Mouse (Mus musculus): ENCODE measurements around the gene Abhd14b. TPM values are rescaled to one million over a fixed set of nuclear protein-coding genes. Genes with fewer than 3 reads are reported as not detected.

The Abhd14b gene
- polyA plus RNA-seq, 1 experiment: 27.6 TPM

- no peak overlapping the region for H3K27ac ChIP-seq (ENCODE audit: insufficient read depth, low read depth, low read length)
- H3K4me3 ChIP-seq (ENCODE audit: insufficient read depth, low read length): no peak overlapping the region
- TF ChIP-seq CTCF (IDR thresholded peaks at IDR 0.05; ENCODE audit: low read depth, low read length) (no peak), POLR2A (IDR thresholded peaks at IDR 0.05; ENCODE audit: borderline replicate concordance, low read depth, low read length) (no peak)
- peaks cover 7% of the 10 kb centered on the region for H3K4me1 ChIP-seq (ENCODE audit: control insufficient read depth, insufficient read depth, low read length)
Observed at GRCm38 (mm10) chr9:106450661-106451060, 3.4 kb downstream of the Abhd14b start.

- H3K4me3 ChIP-seq (ENCODE audit: insufficient read depth, low read length): no peak overlapping the region
- no peak overlapping the region for H3K27ac ChIP-seq (ENCODE audit: insufficient read depth, low read depth, low read length)
- TF ChIP-seq POLR2A (IDR thresholded peaks at IDR 0.05; ENCODE audit: borderline replicate concordance, low read depth, low read length): no peak
- peaks cover 7% of the 10 kb centered on the region for H3K4me1 ChIP-seq (ENCODE audit: control insufficient read depth, insufficient read depth, low read length)
Observed at GRCm38 (mm10) chr9:106451298-106451697, 4.0 kb downstream of the Abhd14b start.

- no peak overlapping the region for H3K27ac ChIP-seq (ENCODE audit: insufficient read depth, low read depth, low read length)
- TF ChIP-seq POLR2A (IDR thresholded peaks at IDR 0.05; ENCODE audit: borderline replicate concordance, low read depth, low read length): no peak
- TF ChIP-seq CTCF (IDR thresholded peaks at IDR 0.05; ENCODE audit: low read depth, low read length): no peak
- no peak overlapping the region for H3K4me3 ChIP-seq (ENCODE audit: insufficient read depth, low read length)
- H3K4me1 ChIP-seq (ENCODE audit: control insufficient read depth, insufficient read depth, low read length): peaks cover 7% of the 10 kb centered on the region
Observed at GRCm38 (mm10) chr9:106451899-106452298, 4.6 kb downstream of the Abhd14b start.

GRCm38 (mm10) chr9:106452351-106452750, 5.1 kb downstream of the Abhd14b start:
- TF ChIP-seq CTCF (IDR thresholded peaks at IDR 0.05; ENCODE audit: low read depth, low read length) (no peak), POLR2A (IDR thresholded peaks at IDR 0.05; ENCODE audit: borderline replicate concordance, low read depth, low read length) (no peak)
- Histone ChIP-seq H3K4me1 (ENCODE audit: control insufficient read depth, insufficient read depth, low read length) (peaks cover 7% of the 10 kb centered on the region), H3K27ac (ENCODE audit: insufficient read depth, low read depth, low read length) (no peak overlapping the region), H3K4me3 (ENCODE audit: insufficient read depth, low read length) (no peak overlapping the region)

GRCm38 (mm10) chr9:106452821-106453220, 5.6 kb downstream of the Abhd14b start:
- Histone ChIP-seq H3K27ac (ENCODE audit: insufficient read depth, low read depth, low read length) (no peak overlapping the region), H3K4me1 (ENCODE audit: control insufficient read depth, insufficient read depth, low read length) (peaks cover 5% of the 10 kb centered on the region), H3K4me3 (ENCODE audit: insufficient read depth, low read length) (no peak overlapping the region)
- TF ChIP-seq POLR2A (IDR thresholded peaks at IDR 0.05; ENCODE audit: borderline replicate concordance, low read depth, low read length): no peak
- TF ChIP-seq CTCF (IDR thresholded peaks at IDR 0.05; ENCODE audit: low read depth, low read length): no peak

GRCm38 (mm10) chr9:106453271-106454070, 6.2 kb downstream of the Abhd14b start, which contains the start of gene Pcbp4:
TSS of gene Pcbp4 (plus strand) at chr9:106453291.
- H3K4me1 ChIP-seq (ENCODE audit: control insufficient read depth, insufficient read depth, low read length): no peaks in the 10 kb centered on the region
- TF ChIP-seq POLR2A (IDR thresholded peaks at IDR 0.05; ENCODE audit: borderline replicate concordance, low read depth, low read length) (no peak), CTCF (IDR thresholded peaks at IDR 0.05; ENCODE audit: low read depth, low read length) (no peak)
- H3K4me3 ChIP-seq (ENCODE audit: insufficient read depth, low read length): peak within 1 kb of the TSS; percentile 63
- no peak within 1 kb of the TSS for H3K27ac ChIP-seq (ENCODE audit: insufficient read depth, low read depth, low read length)

GRCm38 (mm10) chr9:106454071-106454761, 7.0 kb downstream of the Abhd14b start:
- Histone ChIP-seq H3K27ac (ENCODE audit: insufficient read depth, low read depth, low read length) (no peak overlapping the region), H3K4me1 (ENCODE audit: control insufficient read depth, insufficient read depth, low read length) (no peaks in the 10 kb centered on the region), H3K4me3 (ENCODE audit: insufficient read depth, low read length) (peak overlapping the region; percentile 40)
- TF ChIP-seq CTCF (IDR thresholded peaks at IDR 0.05; ENCODE audit: low read depth, low read length) (no peak), POLR2A (IDR thresholded peaks at IDR 0.05; ENCODE audit: borderline replicate concordance, low read depth, low read length) (no peak)

- no peak overlapping the region for H3K27ac ChIP-seq (ENCODE audit: insufficient read depth, low read depth, low read length)
- TF ChIP-seq CTCF (IDR thresholded peaks at IDR 0.05; ENCODE audit: low read depth, low read length) (no peak), POLR2A (IDR thresholded peaks at IDR 0.05; ENCODE audit: borderline replicate concordance, low read depth, low read length) (no peak)
- H3K4me3 ChIP-seq (ENCODE audit: insufficient read depth, low read length): no peak overlapping the region
- no peaks in the 10 kb centered on the region for H3K4me1 ChIP-seq (ENCODE audit: control insufficient read depth, insufficient read depth, low read length)
Observed at GRCm38 (mm10) chr9:106454888-106455681, 7.8 kb downstream of the Abhd14b start.

- H3K4me3 ChIP-seq (ENCODE audit: insufficient read depth, low read length): no peak overlapping the region
- no peak overlapping the region for H3K27ac ChIP-seq (ENCODE audit: insufficient read depth, low read depth, low read length)
- TF ChIP-seq POLR2A (IDR thresholded peaks at IDR 0.05; ENCODE audit: borderline replicate concordance, low read depth, low read length) (no peak), CTCF (IDR thresholded peaks at IDR 0.05; ENCODE audit: low read depth, low read length) (no peak)
- no peaks in the 10 kb centered on the region for H3K4me1 ChIP-seq (ENCODE audit: control insufficient read depth, insufficient read depth, low read length)
Observed at GRCm38 (mm10) chr9:106456325-106457162, 9.3 kb downstream of the Abhd14b start.

All from bone marrow macrophage, adult 2 months (primary cell).